Mouse (Mus musculus): ENCODE measurements around the gene Ak8. TPM values are rescaled to one million over a fixed set of nuclear protein-coding genes. Genes with fewer than 3 reads are reported as not detected.

Gene Ak8
- polyA plus RNA-seq, 1 experiment from 2014 or later: 0.35 TPM

DNA sequence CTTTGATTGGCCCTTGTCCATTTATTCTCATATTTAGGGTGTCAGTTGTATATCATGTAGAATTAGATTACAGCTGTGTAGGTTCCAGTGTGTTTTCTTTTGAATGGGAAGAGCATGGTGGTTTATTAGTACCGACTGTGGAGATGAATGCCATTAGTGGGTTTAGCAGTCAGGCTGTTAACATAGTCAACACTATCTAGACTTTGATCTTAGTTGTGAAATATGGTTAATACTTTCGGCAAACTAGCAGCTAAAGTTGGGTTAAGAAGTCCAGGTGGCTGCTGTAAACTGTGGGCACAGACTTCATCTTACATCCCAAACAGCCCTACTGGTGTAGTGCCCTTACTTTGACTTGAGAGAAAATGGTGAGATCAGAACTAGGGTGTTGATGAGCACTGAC is 148.9 kb downstream of the Ak8 start:
- no peak overlapping the region for H3K27ac ChIP-seq

DNA sequence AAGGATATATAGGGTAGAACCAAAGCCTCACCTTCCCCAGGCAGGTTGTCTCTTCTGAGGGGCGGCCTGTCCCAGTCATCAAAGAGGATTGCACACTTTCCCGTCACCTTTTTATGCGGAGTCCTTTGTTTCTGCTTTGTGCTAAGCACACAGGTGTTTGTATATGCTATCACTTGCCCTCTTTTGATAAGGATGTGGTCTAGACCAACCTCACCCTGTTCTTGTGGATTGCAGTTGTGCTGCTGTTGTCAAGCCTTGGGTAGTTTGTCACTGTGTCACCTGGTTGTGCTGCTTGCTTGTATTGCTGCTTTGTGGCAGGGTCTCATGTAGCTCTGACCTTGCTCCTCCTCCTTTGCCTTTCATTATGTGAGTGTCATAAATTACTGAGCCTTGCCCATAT is 152.6 kb downstream of the Ak8 start:
- no peaks in the 10 kb centered on the region for H3K27me3 ChIP-seq (replicated peaks)
- H3K9me3 ChIP-seq (replicated peaks): no peaks in the 10 kb centered on the region
- H3K4me3 ChIP-seq: no peak overlapping the region
- peaks cover 86% of the 10 kb centered on the region for H3K36me3 ChIP-seq
- WGBS (ENCODE audit: insufficient replicate concordance): 75% methylated on average over 3 of the region's 3 CpGs
- no peak overlapping the region for H3K4me2 ChIP-seq
- H3K27ac ChIP-seq: no peak overlapping the region
- no peak for ATAC-seq
- H3K4me1 ChIP-seq: 0 out of 2 replicates have a peak, but pooled peaks cover 5% of the 10 kb centered on the region
- no peak overlapping the region for H3K9ac ChIP-seq

More for the DNA sequence above, 148.9 kb downstream of the Ak8 start:
- H3K4me2 ChIP-seq: no peak overlapping the region
- no peak for ATAC-seq
- no peak overlapping the region for H3K4me3 ChIP-seq
- no peaks in the 10 kb centered on the region for H3K27me3 ChIP-seq (replicated peaks)
- H3K9ac ChIP-seq: no peak overlapping the region
- H3K4me1 ChIP-seq: 0 out of 2 replicates have a peak, but pooled peaks cover 5% of the 10 kb centered on the region
- 74% methylated on average over 2 of the region's 2 CpGs for WGBS (ENCODE audit: insufficient replicate concordance)
- no peaks in the 10 kb centered on the region for H3K9me3 ChIP-seq (replicated peaks)
- H3K36me3 ChIP-seq: peaks cover 92% of the 10 kb centered on the region

DNA sequence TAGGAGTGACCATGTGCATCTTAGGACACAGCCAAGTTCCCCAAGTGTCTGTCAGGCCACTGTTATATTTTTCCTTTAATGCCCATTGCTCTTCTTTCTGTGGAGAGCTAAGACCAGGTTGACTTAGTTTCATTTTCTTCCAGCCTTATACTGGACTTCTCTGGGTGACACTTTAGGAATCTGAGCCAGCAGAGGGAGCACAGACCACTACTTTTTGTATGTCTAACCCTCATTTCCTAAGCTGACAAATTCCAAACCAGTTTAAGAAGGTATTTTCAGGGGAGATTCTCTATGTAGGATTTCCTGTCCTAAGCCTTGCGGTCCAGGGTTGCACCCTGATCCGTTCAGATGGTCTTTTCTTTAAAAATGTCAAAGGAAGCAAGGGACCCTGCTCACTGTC is 155.8 kb downstream of the Ak8 start:
- H3K4me1 ChIP-seq: no peaks in the 10 kb centered on the region
- no peak overlapping the region for H3K27ac ChIP-seq
- no peak overlapping the region for H3K9ac ChIP-seq
- WGBS (ENCODE audit: insufficient replicate concordance): 88% methylated on average over 2 of the region's 2 CpGs
- no peaks in the 10 kb centered on the region for H3K9me3 ChIP-seq (replicated peaks)
- ATAC-seq: no peak
- H3K4me2 ChIP-seq: no peak overlapping the region
- no peak overlapping the region for H3K4me3 ChIP-seq
- peaks cover 85% of the 10 kb centered on the region for H3K36me3 ChIP-seq
- H3K27me3 ChIP-seq (replicated peaks): no peaks in the 10 kb centered on the region

DNA sequence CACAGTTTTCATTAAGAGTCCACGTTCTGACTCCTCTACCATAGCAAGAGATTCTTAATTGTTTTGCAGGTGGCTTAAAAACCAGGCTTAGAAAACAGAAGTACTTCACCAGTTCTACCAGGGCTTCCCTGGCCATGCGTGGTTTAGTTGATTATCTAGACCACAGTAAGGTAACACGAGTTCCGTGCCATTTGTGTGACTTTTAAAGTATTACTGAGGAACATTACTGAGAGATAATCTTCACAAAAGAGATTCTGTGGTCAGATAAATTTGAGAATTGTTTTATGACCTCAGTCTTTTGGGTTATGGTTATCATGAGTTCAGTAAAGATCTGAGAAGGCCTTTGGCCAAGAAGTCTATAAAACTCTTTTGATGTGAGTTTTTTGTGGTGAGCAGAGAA is 159.3 kb downstream of the Ak8 start:
- no peak overlapping the region for H3K9ac ChIP-seq
- no peaks in the 10 kb centered on the region for H3K27me3 ChIP-seq (replicated peaks)
- H3K4me3 ChIP-seq: no peak overlapping the region
- H3K27ac ChIP-seq: no peak overlapping the region
- no peaks in the 10 kb centered on the region for H3K9me3 ChIP-seq (replicated peaks)
- no peak overlapping the region for H3K4me2 ChIP-seq
- ATAC-seq: no peak
- peaks cover 92% of the 10 kb centered on the region for H3K36me3 ChIP-seq
- 73% methylated on average over 4 of the region's 4 CpGs for WGBS (ENCODE audit: insufficient replicate concordance)
- no peaks in the 10 kb centered on the region for H3K4me1 ChIP-seq

DNA sequence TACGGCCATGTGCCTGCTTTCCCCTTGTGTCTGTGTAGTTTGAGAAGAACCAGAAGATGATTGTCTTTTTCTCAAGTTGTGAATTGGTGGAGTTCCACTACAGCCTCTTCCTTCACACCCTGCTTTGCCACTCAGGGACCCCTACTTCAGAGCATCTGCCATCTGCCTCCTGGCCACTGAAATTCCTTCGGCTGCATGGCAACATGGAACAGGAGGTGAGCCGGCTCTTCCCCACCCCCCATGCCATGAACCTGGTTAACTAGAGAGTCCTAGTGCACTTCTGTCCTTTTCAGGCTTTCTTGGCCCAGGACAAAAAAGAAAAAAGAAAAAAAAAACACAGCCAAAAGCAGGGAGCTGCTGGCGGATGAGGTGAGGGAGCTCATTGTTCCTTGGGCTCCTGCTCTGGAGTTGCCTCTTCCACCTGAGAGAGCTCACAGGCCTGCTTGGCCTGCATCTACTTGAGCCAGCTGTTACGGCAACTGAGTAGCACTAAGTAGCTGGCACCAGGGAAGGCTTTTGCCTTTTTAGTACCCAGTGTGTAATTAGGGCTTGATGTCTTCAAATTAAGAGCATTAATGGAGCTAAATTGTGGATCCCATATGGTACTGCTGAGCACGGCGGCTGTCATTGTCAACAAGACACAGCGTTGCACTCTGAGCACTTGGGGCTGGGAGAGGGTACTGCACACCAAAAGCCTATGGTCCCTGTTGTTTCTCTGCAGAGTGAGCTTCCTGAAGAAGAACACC is 160.9 kb downstream of the Ak8 start:
- Histone ChIP-seq H3K9me3 (replicated peaks) (no peaks in the 10 kb centered on the region), H3K27me3 (replicated peaks) (no peaks in the 10 kb centered on the region), H3K27ac (no peak overlapping the region), H3K9ac (no peak overlapping the region), H3K36me3 (peaks cover 95% of the 10 kb centered on the region), H3K4me3 (no peak overlapping the region), H3K4me2 (no peak overlapping the region), H3K4me1 (no peaks in the 10 kb centered on the region)
- WGBS (ENCODE audit: insufficient replicate concordance): 85% methylated on average over 8 of the region's 8 CpGs
- ATAC-seq: no peak

Small RNA genes within 50 kb of the gene (microRNA-seq; reads per million reads assigned to microRNA genes)
- gene Mir3088: 2.8 reads per million

Other genes starting within 250 kb of the Ak8 start
- gene 1700007K13Rik, start 233.8 kb upstream of the Ak8 start, polyA plus RNA-seq (2016; fragmentation: Nextera tagmentation; extraction: Ambion mirVana): not detected in 2 replicates
- 39.8 and 41.0 TPM in 2 replicates for gene Mrps2, start 232.1 kb upstream of the Ak8 start, polyA plus RNA-seq (2016; fragmentation: Nextera tagmentation; extraction: Ambion mirVana)
- 0.37 and 0.39 TPM in 2 replicates for gene Gbgt1, start 203.3 kb upstream of the Ak8 start, polyA plus RNA-seq (2016; fragmentation: Nextera tagmentation; extraction: Ambion mirVana)
- 0.64 and 0.71 TPM in 2 replicates for gene Gm10134, start 194.1 kb upstream of the Ak8 start, polyA plus RNA-seq (2016; fragmentation: Nextera tagmentation; extraction: Ambion mirVana)
- gene Ralgds, start 187.0 kb upstream of the Ak8 start, polyA plus RNA-seq (2016; fragmentation: Nextera tagmentation; extraction: Ambion mirVana): 4.3 and 5.5 TPM in 2 replicates
- gene Cel, start 136.8 kb upstream of the Ak8 start, polyA plus RNA-seq (2016; fragmentation: Nextera tagmentation; extraction: Ambion mirVana): not detected in 2 replicates
- gene Gtf3c5, start 116.4 kb upstream of the Ak8 start, polyA plus RNA-seq (2016; fragmentation: Nextera tagmentation; extraction: Ambion mirVana): 24.9 and 26.3 TPM in 2 replicates
- 117 and 121 TPM in 2 replicates for gene Gfi1b, start 78.2 kb upstream of the Ak8 start, polyA plus RNA-seq (2016; fragmentation: Nextera tagmentation; extraction: Ambion mirVana)
- 12.5 and 13.6 TPM in 2 replicates for gene Tsc1, start 58.9 kb upstream of the Ak8 start, polyA plus RNA-seq (2016; fragmentation: Nextera tagmentation; extraction: Ambion mirVana)
- 1.9 and 2.6 TPM in 2 replicates for gene Spaca9, start 437 bp upstream of the Ak8 start, polyA plus RNA-seq (2016; fragmentation: Nextera tagmentation; extraction: Ambion mirVana)
- gene Gtf3c4, start 140.2 kb downstream of the Ak8 start, polyA plus RNA-seq (2016; fragmentation: Nextera tagmentation; extraction: Ambion mirVana): 13.2 TPM in 2 replicates
- gene Ddx31, start 140.2 kb downstream of the Ak8 start, polyA plus RNA-seq (2016; fragmentation: Nextera tagmentation; extraction: Ambion mirVana): 11.8 and 11.9 TPM in 2 replicates
- gene Barhl1, start 216.5 kb downstream of the Ak8 start, polyA plus RNA-seq (2016; fragmentation: Nextera tagmentation; extraction: Ambion mirVana): not detected in 2 replicates

All from liver, embryonic 12.5 days (tissue).